Mouse (Mus musculus) forebrain, embryonic 13.5 days (tissue): ENCODE measurements around the gene Hnrnpc. TPM values are rescaled to one million over a fixed set of nuclear protein-coding genes. Genes with fewer than 3 reads are reported as not detected.
A peak's percentile ranks its signal among the peaks of the same experiment; 100 is the strongest.

Source experiments
- ATAC-seq: fragments of 200-750 bp; cut with Nextera tagmentation; 2 replicates; pipeline ENCODE4 v1.8.0; 2017
- H3K27ac ChIP-seq: fragments of 300-500 bp; sonication (generic); 2 replicates; pipeline ENCODE4 v1.5.1; 2015; ENCODE audit warnings: inconsistent platforms, mild to moderate bottlenecking, moderate library complexity
- H3K27me3 ChIP-seq: fragments of 300-500 bp; sonication (generic); 2 replicates; pipeline ENCODE4 v1.6.1; 2015; ENCODE audit warnings: mild to moderate bottlenecking, inconsistent platforms
- H3K36me3 ChIP-seq: fragments of 300-500 bp; sonication (generic); 2 replicates; pipeline ENCODE4 v1.6.1; 2015; ENCODE audit warnings: mild to moderate bottlenecking, inconsistent platforms; ENCODE audit not compliant: poor library complexity, severe bottlenecking
- H3K4me1 ChIP-seq: fragments of 300-500 bp; sonication (generic); 2 replicates; pipeline ENCODE4 v1.6.1; 2015; ENCODE audit warnings: inconsistent platforms
- H3K4me2 ChIP-seq: fragments of 300-500 bp; sonication (generic); 2 replicates; pipeline ENCODE4 v1.6.1; 2015; ENCODE audit warnings: inconsistent platforms, mild to moderate bottlenecking, moderate library complexity
- H3K4me3 ChIP-seq: fragments of 300-500 bp; sonication (generic); 2 replicates; pipeline ENCODE4 v1.5.1; 2015; ENCODE audit warnings: mild to moderate bottlenecking, inconsistent platforms
- H3K9ac ChIP-seq: fragments of 300-500 bp; sonication (generic); 2 replicates; pipeline ENCODE4 v1.6.1; 2015; ENCODE audit warnings: mild to moderate bottlenecking, inconsistent platforms
- H3K9me3 ChIP-seq: fragments of 300-500 bp; sonication (generic); replicated peaks from 2 replicates; pipeline ENCODE4 v1.6.1; 2016; ENCODE audit warnings: inconsistent platforms
- WGBS: fragments of 180-500 bp; shearing (Covaris S2); methylation state at CpG from one replicate; pipeline ENCODE4 v1.1.7; 2015; 5-methylcytosine and 5-hydroxymethylcytosine counted together
- polyA plus RNA-seq: library from polyadenylated mRNA; unstranded; fragments of >200 nt; fragmentation: Nextera tagmentation; extraction: Ambion mirVana; gene quantifications from 2 replicates; pipeline ENCODE4 v1.2.1, GENCODE M21; 2015

Gene Hnrnpc
- polyA plus RNA-seq, 1 experiment from 2014 or later, result 894 TPM

- Histone ChIP-seq H3K4me2 (peak overlapping the region; percentile 96; the same call in 1 of the 2 replicates), H3K27ac (no peak overlapping the region), H3K9ac (no peak overlapping the region), H3K36me3 (no peaks in the 10 kb centered on the region), H3K4me3 (peak overlapping the region; percentile 56; the same call in 1 of the 2 replicates), H3K27me3 (no peaks in the 10 kb centered on the region), H3K9me3 (no peaks in the 10 kb centered on the region), H3K4me1 (peaks cover 11% of the 10 kb centered on the region)
- WGBS, result 62% methylated on average over 7 of the region's 7 CpGs
- ATAC-seq, result no peak
These were observed 16.3 kb upstream of the Hnrnpc start for GRCm38 (mm10) chr14:52120169-52120568.

DNA sequence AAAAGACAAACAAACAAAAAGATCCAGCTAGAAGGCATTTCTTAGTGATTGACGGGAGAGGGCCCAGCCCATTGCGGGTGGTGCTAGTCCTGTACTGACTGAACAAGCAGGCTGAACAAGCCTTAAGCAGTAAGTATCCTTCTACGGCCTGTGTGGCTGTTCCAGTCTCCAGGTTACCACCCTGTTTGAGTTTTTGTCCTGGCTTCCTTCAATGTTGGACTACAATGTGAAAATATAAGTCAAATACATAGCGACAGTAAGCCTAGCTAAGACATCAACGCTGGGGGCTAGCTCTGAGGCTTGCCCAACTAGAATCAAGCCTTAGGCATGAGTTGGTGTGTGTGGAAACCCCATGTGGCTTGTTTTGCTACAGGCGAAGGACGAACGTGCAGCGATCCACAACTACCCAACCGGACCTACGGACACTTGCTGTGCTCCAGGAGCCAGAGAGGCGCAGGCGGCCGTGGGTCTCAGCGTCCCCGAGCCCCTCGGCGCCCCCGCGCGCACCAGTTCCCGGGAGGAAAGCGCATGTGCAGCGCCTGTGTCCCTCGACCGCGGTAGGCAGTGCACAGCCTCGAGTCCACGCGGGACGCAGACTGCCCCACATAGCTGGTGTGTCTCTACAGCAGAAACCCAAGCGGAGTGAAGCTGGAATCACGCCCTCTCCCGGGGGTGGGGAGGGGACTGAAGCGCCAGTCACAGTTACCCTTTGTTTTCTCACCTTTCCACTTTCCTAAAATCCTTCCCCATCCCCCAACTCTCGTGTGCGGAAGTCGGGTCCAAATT is 15.2 kb upstream of the Hnrnpc start:
- Histone ChIP-seq H3K4me3 (peak overlapping the region; percentile 56), H3K9ac (peak overlapping the region; percentile 82), H3K9me3 (no peaks in the 10 kb centered on the region), H3K27me3 (no peaks in the 10 kb centered on the region), H3K36me3 (no peaks in the 10 kb centered on the region), H3K4me1 (peaks cover 11% of the 10 kb centered on the region), H3K27ac (peak overlapping the region; percentile 75), H3K4me2 (peak overlapping the region; percentile 96)
- ATAC-seq, result peak; percentile 89
- WGBS, result 1% methylated on average over 38 of the region's 38 CpGs

GRCm38 (mm10) chr14:52118456-52118822 is 14.6 kb upstream of the Hnrnpc start:
- H3K4me2 ChIP-seq, result peak overlapping the region; percentile 96
- H3K27me3 ChIP-seq, result no peaks in the 10 kb centered on the region
- peak overlapping the region; percentile 56 for H3K4me3 ChIP-seq
- H3K36me3 ChIP-seq, result no peaks in the 10 kb centered on the region
- peak; percentile 39 for ATAC-seq
- peaks cover 11% of the 10 kb centered on the region for H3K4me1 ChIP-seq
- 19% methylated on average over 8 of the region's 8 CpGs for WGBS
- H3K27ac ChIP-seq, result 0 out of 2 replicates have a peak overlapping the region, but pooled peaks have one; percentile 75
- no peaks in the 10 kb centered on the region for H3K9me3 ChIP-seq
- peak overlapping the region; percentile 82 for H3K9ac ChIP-seq

DNA sequence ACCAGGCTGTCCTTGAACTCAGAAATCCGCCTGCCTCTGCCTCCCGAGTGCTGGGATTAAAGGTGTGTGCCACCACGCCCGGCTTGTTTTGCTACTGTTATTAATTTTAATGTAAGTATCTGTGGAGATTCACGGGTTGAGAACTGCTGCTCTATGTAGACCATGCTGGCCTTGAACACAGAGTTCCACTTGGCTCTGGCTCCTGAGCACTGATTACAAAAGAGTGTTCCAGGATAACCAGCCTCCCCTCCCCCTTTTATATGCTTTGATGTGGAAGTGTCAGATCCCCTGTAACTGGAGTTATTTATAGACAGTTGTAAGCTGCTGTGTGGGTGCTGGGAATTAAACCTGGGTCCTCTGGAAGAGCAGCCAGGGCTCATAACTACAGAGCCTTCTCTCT is 13.4 kb upstream of the Hnrnpc start:
- no peak for ATAC-seq
- H3K27ac ChIP-seq, result no peak overlapping the region
- WGBS, result 92% methylated on average over 5 of the region's 5 CpGs
- H3K27me3 ChIP-seq, result no peaks in the 10 kb centered on the region
- no peak overlapping the region for H3K4me2 ChIP-seq
- H3K9ac ChIP-seq, result no peak overlapping the region
- no peaks in the 10 kb centered on the region for H3K36me3 ChIP-seq
- peaks cover 11% of the 10 kb centered on the region for H3K4me1 ChIP-seq
- H3K9me3 ChIP-seq, result no peaks in the 10 kb centered on the region
- H3K4me3 ChIP-seq, result no peak overlapping the region

DNA sequence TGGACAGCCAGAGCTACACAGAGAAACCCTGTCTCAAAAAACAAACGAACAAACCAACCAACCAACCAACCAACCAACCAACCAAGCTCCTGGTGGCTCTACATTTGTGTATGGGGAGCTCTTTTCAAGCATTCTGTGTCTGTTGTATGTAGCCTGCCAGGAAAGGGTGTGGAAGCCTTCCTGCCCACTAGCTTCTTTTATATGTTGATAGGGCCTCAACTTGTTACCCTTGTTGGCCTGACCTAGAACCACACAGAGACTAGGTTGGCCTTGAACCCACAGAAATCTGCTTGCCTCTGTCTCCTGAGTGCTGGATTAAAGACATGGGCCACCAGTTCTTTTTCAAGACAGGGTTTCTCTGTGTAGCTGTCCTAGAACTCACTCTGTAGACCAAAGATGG is 10.3 kb upstream of the Hnrnpc start:
- Histone ChIP-seq H3K9ac (no peak overlapping the region), H3K4me1 (peaks cover 7% of the 10 kb centered on the region), H3K9me3 (no peaks in the 10 kb centered on the region), H3K27me3 (no peaks in the 10 kb centered on the region), H3K4me2 (no peak overlapping the region), H3K27ac (no peak overlapping the region), H3K4me3 (no peak overlapping the region), H3K36me3 (no peaks in the 10 kb centered on the region)
- ATAC-seq, result no peak
- WGBS, result 78% methylated on average over 1 of the region's 1 CpGs

DNA sequence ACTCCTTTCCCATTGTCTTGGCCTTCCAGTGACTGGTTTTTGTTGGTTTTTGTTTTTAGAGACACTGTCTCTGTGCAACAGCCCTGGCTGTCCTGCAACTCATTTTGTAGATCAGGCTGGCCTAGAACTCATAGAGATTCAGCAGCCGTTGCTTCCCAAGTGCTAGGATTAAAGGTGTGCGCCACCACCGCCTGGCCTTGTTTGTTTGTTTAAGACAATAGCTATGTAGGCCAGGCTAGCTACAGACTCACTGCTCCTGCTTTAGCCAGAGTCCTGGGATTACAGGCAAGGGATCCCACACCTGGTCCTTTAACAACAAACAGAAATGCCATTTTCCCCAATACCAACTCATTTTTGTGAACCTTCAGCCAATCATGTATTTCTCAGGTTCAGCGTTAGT is 6.5 kb upstream of the Hnrnpc start, which contains the start of gene Rpgrip1:
Gene Rpgrip1, plus strand, starts transcription at position 359 of the 400 bp plus-strand sequence.
- no peaks in the 10 kb centered on the region for H3K27me3 ChIP-seq
- no peak within 1 kb of the TSS for H3K4me2 ChIP-seq
- H3K4me3 ChIP-seq, result no peak within 1 kb of the TSS
- no peak within 1 kb of the TSS for H3K27ac ChIP-seq
- H3K36me3 ChIP-seq, result no peaks in the 10 kb centered on the region
- H3K9me3 ChIP-seq, result no peaks in the 10 kb centered on the region
- WGBS, result 86% methylated on average over 4 of the region's 4 CpGs
- peaks cover 11% of the 10 kb centered on the region; the same call in 1 of the 2 replicates for H3K4me1 ChIP-seq
- no peak within 1 kb of the TSS for H3K9ac ChIP-seq
- no peak for ATAC-seq

GRCm38 (mm10) chr14:52108025-52108424 is 4.2 kb upstream of the Hnrnpc start:
- Histone ChIP-seq H3K9me3 (no peaks in the 10 kb centered on the region), H3K9ac (no peak overlapping the region), H3K4me2 (no peak overlapping the region), H3K36me3 (no peaks in the 10 kb centered on the region), H3K27ac (no peak overlapping the region), H3K27me3 (no peaks in the 10 kb centered on the region), H3K4me3 (no peak overlapping the region), H3K4me1 (peaks cover 11% of the 10 kb centered on the region; the same call in 1 of the 2 replicates)
- ATAC-seq, result no peak
- 84% methylated on average over 2 of the region's 2 CpGs for WGBS

GRCm38 (mm10) chr14:52106741-52107140 is 2.9 kb upstream of the Hnrnpc start:
- peak overlapping the region; percentile 60 for H3K27ac ChIP-seq
- H3K4me2 ChIP-seq, result peak overlapping the region; percentile 21
- H3K36me3 ChIP-seq, result peaks cover 4% of the 10 kb centered on the region
- H3K9me3 ChIP-seq, result no peaks in the 10 kb centered on the region
- H3K9ac ChIP-seq, result 0 out of 2 replicates have a peak overlapping the region, but pooled peaks have one; percentile 7
- ATAC-seq, result no peak
- H3K4me1 ChIP-seq, result peaks cover 24% of the 10 kb centered on the region
- H3K27me3 ChIP-seq, result no peaks in the 10 kb centered on the region
- no peak overlapping the region for H3K4me3 ChIP-seq
- 23% methylated on average over 10 of the region's 10 CpGs for WGBS

- Histone ChIP-seq H3K27ac (no peak overlapping the region), H3K4me1 (peaks cover 37% of the 10 kb centered on the region), H3K36me3 (peaks cover 9% of the 10 kb centered on the region), H3K9me3 (no peaks in the 10 kb centered on the region), H3K9ac (no peak overlapping the region), H3K27me3 (no peaks in the 10 kb centered on the region), H3K4me3 (no peak overlapping the region), H3K4me2 (no peak overlapping the region)
- WGBS, result 87% methylated on average over 2 of the region's 2 CpGs
- ATAC-seq, result no peak
These were observed 1.5 kb upstream of the Hnrnpc start for GRCm38 (mm10) chr14:52105308-52105707.

DNA sequence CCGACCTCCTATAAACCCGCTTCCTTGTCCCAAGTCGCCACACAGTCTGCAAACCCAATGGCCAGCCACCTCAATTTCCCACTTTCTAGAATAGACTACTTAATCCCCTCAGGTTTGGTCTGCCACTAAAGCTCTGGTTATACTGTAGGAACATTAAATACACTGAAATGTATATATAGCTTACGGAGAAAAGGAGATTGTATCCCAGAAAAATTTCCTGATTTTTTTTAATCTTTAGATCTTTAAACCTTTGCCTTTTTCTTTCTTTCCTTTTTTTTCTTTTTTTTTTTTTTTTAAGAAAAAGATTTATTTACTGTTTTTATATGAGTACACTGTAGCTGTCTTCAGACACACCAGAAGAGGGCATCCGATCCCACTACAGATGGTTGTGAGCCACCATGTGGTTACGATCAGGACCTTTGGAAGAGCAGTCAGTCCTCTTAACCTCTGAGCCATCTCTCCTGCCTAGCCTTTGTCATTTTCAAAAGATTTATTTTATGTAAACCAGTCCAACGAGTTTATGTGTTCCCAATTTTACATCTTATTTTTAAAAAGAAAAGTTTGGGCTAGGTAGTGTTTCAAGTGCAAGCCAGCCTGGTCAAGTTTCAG is 953 bp upstream of the Hnrnpc start:
- ATAC-seq, result no peak
- no peaks in the 10 kb centered on the region for H3K27me3 ChIP-seq
- peak overlapping the region; percentile 55 for H3K4me2 ChIP-seq
- no peaks in the 10 kb centered on the region for H3K9me3 ChIP-seq
- WGBS, result 40% methylated on average over 7 of the region's 7 CpGs
- H3K27ac ChIP-seq, result peak overlapping the region; percentile 83
- peak overlapping the region; percentile 53 for H3K9ac ChIP-seq
- peaks cover 43% of the 10 kb centered on the region for H3K4me1 ChIP-seq
- H3K36me3 ChIP-seq, result peaks cover 9% of the 10 kb centered on the region
- peak overlapping the region; percentile 33 for H3K4me3 ChIP-seq

DNA sequence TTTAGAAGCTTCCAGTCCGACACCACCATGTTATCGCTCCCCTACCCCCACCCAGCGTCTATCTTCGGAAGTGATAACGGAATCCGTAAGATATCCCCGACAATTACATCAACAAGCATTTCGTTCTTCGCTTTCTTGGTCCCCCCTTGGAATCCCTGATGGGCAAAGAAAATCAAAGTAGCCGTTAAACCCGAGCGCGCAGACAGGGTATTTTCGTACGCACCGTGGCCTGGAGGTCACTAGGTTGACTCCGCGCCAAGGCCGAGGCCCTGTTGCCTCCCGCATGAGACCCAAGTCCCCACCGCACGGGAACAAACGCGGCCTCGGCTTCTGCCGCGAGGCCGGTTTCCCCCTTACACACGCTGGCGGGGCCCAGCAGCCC is 363 bp downstream of the Hnrnpc start:
- no peaks in the 10 kb centered on the region for H3K27me3 ChIP-seq
- H3K4me2 ChIP-seq, result peak overlapping the region; percentile 67
- under 1% methylated on average over 30 of the region's 30 CpGs for WGBS
- peak overlapping the region; percentile 96 for H3K27ac ChIP-seq
- no peaks in the 10 kb centered on the region for H3K9me3 ChIP-seq
- peaks cover 9% of the 10 kb centered on the region for H3K36me3 ChIP-seq
- peaks cover 52% of the 10 kb centered on the region for H3K4me1 ChIP-seq
- H3K4me3 ChIP-seq, result peak overlapping the region; percentile 68
- H3K9ac ChIP-seq, result peak overlapping the region; percentile 99
- no peak for ATAC-seq

DNA sequence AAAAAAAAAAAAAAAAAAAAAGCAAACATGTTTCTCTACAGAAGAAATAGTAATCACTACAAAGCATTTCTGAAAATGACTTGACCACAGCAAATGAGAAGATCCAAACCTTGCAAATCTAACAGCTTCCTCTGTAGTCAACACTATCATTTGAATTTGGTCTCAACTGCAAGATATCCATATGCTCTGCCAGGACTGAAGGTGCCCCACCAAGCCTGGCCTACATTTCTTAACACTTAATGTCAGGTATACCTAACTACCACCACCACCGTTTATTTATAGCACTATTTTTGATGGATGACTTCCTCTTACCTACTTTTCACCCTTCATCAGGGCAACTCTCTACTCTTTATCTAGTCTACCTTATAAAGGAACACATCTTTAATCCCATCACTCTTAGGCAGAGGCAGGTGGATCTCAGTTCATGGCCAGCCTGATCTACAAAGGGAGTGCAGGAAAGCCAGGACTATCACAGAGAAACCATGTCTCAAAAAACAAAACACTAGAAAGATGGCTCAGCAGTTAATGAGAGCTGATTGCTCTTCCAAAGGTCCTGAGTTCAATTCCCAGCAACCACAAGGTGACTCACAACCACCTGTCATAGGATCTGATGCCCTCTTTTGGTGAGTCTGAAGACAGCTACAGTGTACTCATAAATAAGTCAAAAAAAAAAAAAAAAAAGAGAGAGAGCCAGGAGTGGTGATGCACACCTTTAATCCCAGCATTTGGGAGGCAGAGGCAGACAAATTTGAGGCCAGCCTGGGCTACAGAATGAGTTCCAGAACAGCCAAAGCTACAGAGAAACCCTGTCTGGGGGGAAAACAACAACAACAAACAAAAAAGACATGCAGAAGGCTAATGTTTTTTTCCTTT is 2.3 kb downstream of the Hnrnpc start:
- 79% methylated on average over 1 of the region's 1 CpGs for whole genome bisulfite sequencing
- H3K9me3 ChIP-seq, result no peaks in the 10 kb centered on the region
- H3K9ac ChIP-seq, result no peak overlapping the region
- H3K4me1 ChIP-seq, result peaks cover 48% of the 10 kb centered on the region
- H3K27me3 ChIP-seq, result no peaks in the 10 kb centered on the region
- ATAC-seq, result no peak
- no peak overlapping the region for H3K27ac ChIP-seq
- H3K4me3 ChIP-seq, result peak overlapping the region; percentile 68
- peak overlapping the region; percentile 67 for H3K4me2 ChIP-seq
- H3K36me3 ChIP-seq, result peaks cover 17% of the 10 kb centered on the region
